Mouse (Mus musculus) activated CD4-positive, CD25-positive, alpha-beta regulatory T cell, adult 4 months (primary cell): ENCODE measurements around the gene Gm21760. TPM values are rescaled to one million over a fixed set of nuclear protein-coding genes. Genes with fewer than 3 reads are reported as not detected.
"Not testable (repeated sequence)": the region's sequence is repeated elsewhere in the genome, so short reads cannot be mapped to it uniquely, and the experiment has no call there.

Source experiments
- ATAC-seq: one replicate; pipeline ENCODE4 v1.8.0; 2017
- polyA plus RNA-seq, 2 experiments: library from polyadenylated mRNA; unstranded; fragments of 100-300 nt; shearing (Covaris generic); gene quantifications; one replicate each; pipeline ENCODE4 v1.2.1; 2017

Gene Gm21760
- polyA plus RNA-seq, result not detected

- ATAC-seq, result not testable (repeated sequence)
These were observed at the start of gene Gm21760 for GRCm38 (mm10) chrY:80133479-80133878. TSS of gene Gm21760 (plus strand) at chrY:80133779.
